Mouse (Mus musculus): ENCODE results near the gene Eloa. TPM values are rescaled to one million over a fixed set of nuclear protein-coding genes. Genes with fewer than 3 reads are reported as not detected.

The Eloa gene
- polyA plus RNA-seq, 1 experiment from 2014 or later: 21.5 TPM

GRCm38 (mm10) chr4:136050226-136050625 is 28.7 kb upstream of the Eloa start:
- H3K4me2 ChIP-seq (replicated peaks; ENCODE audit: low read depth): no peak overlapping the region
- H3K4me3 ChIP-seq (ENCODE audit: low read depth, low read length): no peak overlapping the region
- H3K27ac ChIP-seq (replicated peaks): no peak overlapping the region
- H3K4me1 ChIP-seq (replicated peaks; ENCODE audit: control insufficient read depth, insufficient read depth): no peaks in the 10 kb centered on the region
- TF ChIP-seq EP300 (optimal IDR thresholded peaks at IDR 0.05) (no peak), CTCF (IDR thresholded peaks at IDR 0.05; ENCODE audit: low read depth) (no peak)
- 89% methylated on average over 6 of the region's 6 CpGs for WGBS
- H3K36me3 ChIP-seq (ENCODE audit: control insufficient read depth, insufficient read depth, low read length): peaks cover 14% of the 10 kb centered on the region
- DNase-seq (ENCODE audit: low spot score) (no peak), ATAC-seq (ENCODE audit: low FRiP score, low TSS enrichment) (no peak)
- no peak overlapping the region for H3K9ac ChIP-seq (ENCODE audit: low read length)
- H3K27me3 ChIP-seq (ENCODE audit: control insufficient read depth, insufficient read depth, low read length): no peaks in the 10 kb centered on the region
- no peaks in the 10 kb centered on the region for H3K9me3 ChIP-seq (ENCODE audit: control insufficient read depth, low read length)

GRCm38 (mm10) chr4:136048291-136049032 is 26.9 kb upstream of the Eloa start:
- Histone ChIP-seq H3K4me2 (replicated peaks; ENCODE audit: low read depth) (no peak overlapping the region), H3K9ac (ENCODE audit: low read length) (0 out of 2 replicates have a peak overlapping the region, but pooled peaks have one; percentile 18), H3K9me3 (ENCODE audit: control insufficient read depth, low read length) (no peaks in the 10 kb centered on the region), H3K36me3 (ENCODE audit: control insufficient read depth, insufficient read depth, low read length) (peaks cover 14% of the 10 kb centered on the region), H3K4me1 (replicated peaks; ENCODE audit: control insufficient read depth, insufficient read depth) (no peaks in the 10 kb centered on the region), H3K27ac (replicated peaks) (peak overlapping the region; percentile 53), H3K27me3 (ENCODE audit: control insufficient read depth, insufficient read depth, low read length) (no peaks in the 10 kb centered on the region), H3K4me3 (ENCODE audit: low read depth, low read length) (no peak overlapping the region)
- no peak for TF ChIP-seq EP300 (optimal IDR thresholded peaks at IDR 0.05)
- peak; percentile 1; the same call in 1 of the 2 replicates for TF ChIP-seq CTCF (IDR thresholded peaks at IDR 0.05; ENCODE audit: low read depth)
- WGBS: 64% methylated on average over 4 of the region's 4 CpGs
- peak; percentile 60 for DNase-seq (ENCODE audit: low spot score)
- peak; percentile 79 for ATAC-seq (ENCODE audit: low FRiP score, low TSS enrichment)

GRCm38 (mm10) chr4:136047626-136048025 is 26.1 kb upstream of the Eloa start:
- DNase-seq (ENCODE audit: low spot score) (no peak), ATAC-seq (ENCODE audit: low FRiP score, low TSS enrichment) (no peak)
- H3K4me2 ChIP-seq (replicated peaks; ENCODE audit: low read depth): no peak overlapping the region
- H3K4me1 ChIP-seq (replicated peaks; ENCODE audit: control insufficient read depth, insufficient read depth): no peaks in the 10 kb centered on the region
- 42% methylated on average over 4 of the region's 4 CpGs for WGBS
- H3K4me3 ChIP-seq (ENCODE audit: low read depth, low read length): no peak overlapping the region
- TF ChIP-seq EP300 (optimal IDR thresholded peaks at IDR 0.05) (no peak), CTCF (IDR thresholded peaks at IDR 0.05; ENCODE audit: low read depth) (peak; percentile 32)
- no peak overlapping the region for H3K9ac ChIP-seq (ENCODE audit: low read length)
- H3K27ac ChIP-seq (replicated peaks): peak overlapping the region; percentile 53
- H3K27me3 ChIP-seq (ENCODE audit: control insufficient read depth, insufficient read depth, low read length): no peaks in the 10 kb centered on the region
- peaks cover 14% of the 10 kb centered on the region for H3K36me3 ChIP-seq (ENCODE audit: control insufficient read depth, insufficient read depth, low read length)
- H3K9me3 ChIP-seq (ENCODE audit: control insufficient read depth, low read length): no peaks in the 10 kb centered on the region

- ATAC-seq (ENCODE audit: low FRiP score, low TSS enrichment) (no peak), DNase-seq (ENCODE audit: low spot score) (no peak)
- 76% methylated on average over 6 of the region's 6 CpGs for WGBS
- no peak overlapping the region for H3K4me2 ChIP-seq (replicated peaks; ENCODE audit: low read depth)
- no peak overlapping the region for H3K4me3 ChIP-seq (ENCODE audit: low read depth, low read length)
- no peak for TF ChIP-seq CTCF (IDR thresholded peaks at IDR 0.05; ENCODE audit: low read depth)
- TF ChIP-seq EP300 (optimal IDR thresholded peaks at IDR 0.05): no peak
- no peak overlapping the region for H3K27ac ChIP-seq (replicated peaks)
- H3K4me1 ChIP-seq (replicated peaks; ENCODE audit: control insufficient read depth, insufficient read depth): no peaks in the 10 kb centered on the region
- no peak overlapping the region; the same call in 1 of the 2 replicates for H3K9ac ChIP-seq (ENCODE audit: low read length)
- H3K9me3 ChIP-seq (ENCODE audit: control insufficient read depth, low read length): no peaks in the 10 kb centered on the region
- H3K27me3 ChIP-seq (ENCODE audit: control insufficient read depth, insufficient read depth, low read length): no peaks in the 10 kb centered on the region
- H3K36me3 ChIP-seq (ENCODE audit: control insufficient read depth, insufficient read depth, low read length): peaks cover 14% of the 10 kb centered on the region
These were observed 25.3 kb upstream of the Eloa start for GRCm38 (mm10) chr4:136046888-136047287.

- TF ChIP-seq CTCF (IDR thresholded peaks at IDR 0.05; ENCODE audit: low read depth) (no peak), EP300 (optimal IDR thresholded peaks at IDR 0.05) (no peak)
- DNase-seq (ENCODE audit: low spot score) (no peak), ATAC-seq (ENCODE audit: low FRiP score, low TSS enrichment) (no peak)
- Histone ChIP-seq H3K9me3 (ENCODE audit: control insufficient read depth, low read length) (no peaks in the 10 kb centered on the region), H3K4me3 (ENCODE audit: low read depth, low read length) (no peak overlapping the region), H3K27me3 (ENCODE audit: control insufficient read depth, insufficient read depth, low read length) (no peaks in the 10 kb centered on the region), H3K27ac (replicated peaks) (no peak overlapping the region), H3K4me2 (replicated peaks; ENCODE audit: low read depth) (no peak overlapping the region), H3K9ac (ENCODE audit: low read length) (no peak overlapping the region), H3K4me1 (replicated peaks; ENCODE audit: control insufficient read depth, insufficient read depth) (no peaks in the 10 kb centered on the region), H3K36me3 (ENCODE audit: control insufficient read depth, insufficient read depth, low read length) (peaks cover 7% of the 10 kb centered on the region)
- WGBS: 82% methylated on average over 5 of the region's 5 CpGs
These were observed 23.5 kb upstream of the Eloa start for GRCm38 (mm10) chr4:136045091-136045490.

GRCm38 (mm10) chr4:136043784-136044400 is 22.3 kb upstream of the Eloa start:
- Histone ChIP-seq H3K27ac (replicated peaks) (no peak overlapping the region), H3K4me2 (replicated peaks; ENCODE audit: low read depth) (no peak overlapping the region), H3K9ac (ENCODE audit: low read length) (no peak overlapping the region), H3K36me3 (ENCODE audit: control insufficient read depth, insufficient read depth, low read length) (peaks cover 2% of the 10 kb centered on the region; the same call in 1 of the 2 replicates), H3K4me3 (ENCODE audit: low read depth, low read length) (no peak overlapping the region), H3K9me3 (ENCODE audit: control insufficient read depth, low read length) (no peaks in the 10 kb centered on the region), H3K4me1 (replicated peaks; ENCODE audit: control insufficient read depth, insufficient read depth) (no peaks in the 10 kb centered on the region), H3K27me3 (ENCODE audit: control insufficient read depth, insufficient read depth, low read length) (no peaks in the 10 kb centered on the region)
- 80% methylated on average over 6 of the region's 6 CpGs for WGBS
- TF ChIP-seq CTCF (IDR thresholded peaks at IDR 0.05; ENCODE audit: low read depth) (no peak), EP300 (optimal IDR thresholded peaks at IDR 0.05) (no peak)
- DNase-seq (ENCODE audit: low spot score) (no peak), ATAC-seq (ENCODE audit: low FRiP score, low TSS enrichment) (no peak)
